Mouse (Mus musculus) 3134 (cell line): ENCODE data around the gene Akr1b8.
"Not testable (repeated sequence)": the region's sequence is repeated elsewhere in the genome, so short reads cannot be mapped to it uniquely, and the experiment has no call there.

Source experiments
- DNase-seq: peaks from one replicate; pipeline ENCODE4 v3.0.0-alpha.2; 2011; ENCODE audit warnings: low spot score; ENCODE audit not compliant: insufficient read length; ENCODE audit errors: extremely low read depth

Gene Akr1b8

DNA sequence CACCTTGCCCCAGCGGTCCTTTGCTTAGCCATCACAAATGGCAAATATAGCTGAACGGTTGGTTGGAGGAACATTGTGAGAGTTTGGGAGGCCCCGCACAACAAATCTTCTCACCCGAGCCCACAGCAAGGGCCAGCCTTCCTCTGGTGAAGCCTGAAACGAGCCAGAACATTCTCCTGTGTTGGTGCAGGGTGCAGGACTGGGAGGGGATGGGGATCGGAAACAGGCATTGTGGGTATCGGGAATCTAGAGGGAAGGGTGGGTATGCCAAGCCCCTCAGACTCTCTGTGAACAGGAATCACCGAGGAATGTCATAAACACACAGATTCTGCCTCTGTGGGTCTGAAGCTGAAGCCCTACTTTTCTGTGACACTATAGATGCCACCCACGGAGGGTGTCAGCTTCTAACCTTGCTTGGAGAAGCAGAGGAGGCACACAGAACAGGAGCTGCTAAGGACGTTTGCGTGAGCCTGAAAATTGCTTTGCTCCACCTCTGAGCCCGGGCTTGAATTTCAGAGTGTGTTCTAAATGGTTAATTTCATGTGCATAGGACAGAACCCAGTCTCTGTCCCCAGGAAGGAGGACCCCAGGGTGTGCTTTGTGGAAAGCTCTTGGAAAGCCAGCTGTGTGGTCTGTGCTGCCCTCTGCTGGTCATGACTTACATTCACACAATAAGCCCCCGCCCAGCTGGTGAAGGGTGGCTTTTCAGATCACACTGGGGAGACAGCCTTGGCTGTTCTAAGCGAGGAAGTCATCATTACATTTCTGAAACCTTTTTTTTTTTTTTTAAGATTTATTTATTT lies 7.6 kb upstream of the Akr1b8 start:
- DNase-seq: peak; percentile 13

DNA sequence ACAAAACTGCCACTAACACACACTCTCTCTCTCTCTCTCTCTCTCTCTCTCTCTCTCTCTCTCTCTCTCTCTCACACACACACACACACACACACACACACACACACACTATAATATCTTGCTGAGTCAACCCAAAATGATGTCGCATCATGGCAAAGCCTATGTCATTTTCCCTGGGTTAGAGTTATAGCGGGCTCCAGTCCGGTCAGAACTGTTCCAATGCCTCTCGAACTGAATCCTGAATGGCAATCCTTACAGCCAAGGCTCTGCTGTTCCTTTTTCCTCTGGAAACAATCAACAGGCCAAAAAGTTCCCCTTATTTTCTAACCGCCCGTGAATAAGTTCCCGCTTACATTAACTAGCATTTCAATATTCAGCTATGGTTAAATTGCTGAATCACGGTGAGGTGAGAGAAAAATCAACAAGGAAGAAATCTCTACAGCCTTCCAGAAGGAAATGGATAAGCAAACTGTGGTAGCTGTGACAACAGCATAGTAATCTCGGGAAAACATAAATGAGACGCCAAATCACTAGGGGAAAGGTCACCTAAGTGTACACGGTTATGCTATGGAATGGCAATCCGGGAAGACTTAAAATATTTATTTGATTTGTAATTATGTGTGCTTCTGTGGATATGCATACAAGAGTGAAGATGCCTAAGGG lies 3.8 kb upstream of the Akr1b8 start:
- DNase-seq: no peak

DNA sequence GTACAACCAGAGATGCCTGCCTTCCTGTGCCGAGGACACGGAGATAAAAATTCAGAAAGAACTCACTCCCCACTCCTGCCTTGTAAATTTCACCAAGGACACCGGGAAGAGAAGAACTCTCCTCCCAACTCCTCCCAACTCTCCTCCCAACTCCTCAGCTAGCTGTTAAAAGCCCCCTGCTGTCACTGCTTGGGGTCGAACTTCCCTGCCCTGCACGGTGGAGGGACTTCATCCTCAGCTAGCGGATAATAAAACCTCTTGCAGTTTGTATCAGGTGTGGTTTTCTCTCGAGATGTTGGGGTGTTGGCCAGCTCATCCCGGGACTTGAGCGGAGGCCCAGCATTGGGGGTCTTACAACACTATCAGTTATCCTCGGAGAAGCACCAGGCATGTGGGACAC lies 2.4 kb upstream of the Akr1b8 start:
- DNase-seq: not testable (repeated sequence)

DNA sequence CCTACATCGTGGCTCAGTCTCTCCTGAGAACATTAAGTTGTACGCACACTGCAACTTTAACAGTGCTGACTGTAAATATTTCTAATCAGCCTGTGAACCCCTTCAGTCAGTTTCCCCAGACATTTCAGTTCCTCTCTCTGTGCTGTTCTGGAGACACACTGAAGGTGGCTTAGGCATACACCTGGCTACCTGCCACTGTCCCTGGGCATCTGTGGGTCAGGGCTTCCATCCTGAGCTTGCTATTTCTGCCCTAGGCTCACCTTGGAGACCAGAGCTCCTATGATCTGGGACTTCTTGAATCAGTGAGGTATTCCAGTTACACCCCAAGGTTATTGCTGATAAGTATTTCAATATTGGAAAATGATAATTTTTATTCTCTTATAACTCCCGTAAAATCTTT lies 1.5 kb upstream of the Akr1b8 start:
- no peak for DNase-seq

DNA sequence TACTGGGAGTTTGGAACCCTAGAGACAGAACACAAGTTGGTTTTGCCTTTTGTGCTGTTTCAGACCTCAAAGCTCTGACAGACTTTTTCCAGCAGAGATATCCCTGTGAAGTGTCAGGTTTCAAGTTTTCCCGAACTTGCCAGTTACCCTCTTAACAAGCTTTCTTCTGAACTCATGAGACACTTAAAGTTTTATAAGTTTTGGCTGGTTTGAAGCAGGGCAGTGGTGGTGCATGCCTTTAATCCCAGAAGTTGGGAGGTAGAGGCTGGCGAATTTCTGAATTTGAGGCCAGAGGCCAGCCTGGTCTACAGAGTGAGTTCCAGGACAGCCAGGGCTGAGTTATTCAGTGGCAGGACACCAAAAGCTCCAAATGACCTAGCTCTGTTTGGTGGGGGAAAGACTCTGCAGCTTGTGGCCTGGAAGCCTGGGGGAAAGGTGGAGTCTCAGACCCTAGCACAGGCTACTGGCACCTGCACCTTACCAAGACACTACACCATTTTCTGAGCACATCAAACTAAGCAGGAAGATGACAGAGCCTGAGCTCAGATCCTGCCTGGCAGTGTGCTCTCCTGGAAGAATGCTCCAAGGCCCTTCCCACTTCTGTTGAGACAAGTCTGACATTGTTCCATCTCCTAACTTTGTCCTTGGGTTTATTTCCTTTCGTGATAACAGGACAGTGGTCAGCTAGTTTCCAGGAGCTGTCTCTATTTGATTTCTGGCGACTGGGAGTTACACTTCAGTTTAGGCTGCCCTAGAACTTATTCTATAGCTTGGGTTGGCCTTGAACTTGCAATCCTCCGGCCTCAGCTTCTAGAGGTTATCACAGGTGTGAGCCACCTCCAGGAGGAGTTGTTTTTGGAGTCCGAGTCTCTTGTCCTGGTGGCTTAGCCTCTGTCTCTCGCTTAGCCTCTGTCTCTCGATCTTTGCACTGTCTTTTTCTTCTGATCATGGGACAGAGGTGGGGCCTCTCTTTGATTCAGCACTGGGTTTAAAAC lies 732 bp downstream of the Akr1b8 start:
- peak; percentile 19 for DNase-seq

DNA sequence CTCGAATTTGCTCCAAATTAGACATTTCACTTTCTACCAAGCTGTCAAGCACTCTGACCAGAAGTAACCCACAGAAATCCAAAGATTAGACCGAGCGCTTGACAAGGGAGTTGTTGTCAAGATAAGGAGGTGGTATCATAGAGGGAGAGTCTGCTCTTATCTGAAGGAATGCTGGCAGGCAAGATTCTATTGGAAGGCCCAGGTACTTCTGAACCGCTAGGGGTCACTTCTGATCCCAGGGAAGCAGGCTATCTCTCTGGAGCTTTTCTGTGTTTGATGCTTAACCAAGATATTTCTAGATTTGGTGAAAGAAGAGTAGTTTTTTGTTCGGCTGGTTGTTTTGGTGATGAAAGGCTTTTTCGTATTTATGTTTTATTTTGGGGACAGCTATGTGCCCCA lies 1.4 kb downstream of the Akr1b8 start:
- no peak for DNase-seq

DNA sequence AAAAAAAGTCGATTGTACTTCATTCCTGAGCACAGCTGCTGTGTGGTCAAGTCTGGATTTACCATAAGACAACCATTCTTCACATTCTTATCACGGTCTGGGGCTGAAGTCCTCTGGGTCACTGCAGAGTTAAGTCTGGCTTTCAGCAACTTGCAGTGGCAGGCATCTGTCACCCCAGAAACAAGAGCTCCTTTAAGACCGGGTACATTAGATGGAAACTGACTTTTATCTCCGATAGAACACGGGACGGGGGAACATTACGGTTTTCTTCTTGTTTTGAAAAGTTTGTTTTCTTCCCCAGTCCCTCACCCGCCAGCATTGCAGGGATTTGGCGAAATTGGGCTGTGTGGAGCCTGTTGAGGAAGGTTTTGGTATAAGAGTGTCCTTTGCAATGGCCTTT lies 1.9 kb downstream of the Akr1b8 start:
- DNase-seq: no peak

DNA sequence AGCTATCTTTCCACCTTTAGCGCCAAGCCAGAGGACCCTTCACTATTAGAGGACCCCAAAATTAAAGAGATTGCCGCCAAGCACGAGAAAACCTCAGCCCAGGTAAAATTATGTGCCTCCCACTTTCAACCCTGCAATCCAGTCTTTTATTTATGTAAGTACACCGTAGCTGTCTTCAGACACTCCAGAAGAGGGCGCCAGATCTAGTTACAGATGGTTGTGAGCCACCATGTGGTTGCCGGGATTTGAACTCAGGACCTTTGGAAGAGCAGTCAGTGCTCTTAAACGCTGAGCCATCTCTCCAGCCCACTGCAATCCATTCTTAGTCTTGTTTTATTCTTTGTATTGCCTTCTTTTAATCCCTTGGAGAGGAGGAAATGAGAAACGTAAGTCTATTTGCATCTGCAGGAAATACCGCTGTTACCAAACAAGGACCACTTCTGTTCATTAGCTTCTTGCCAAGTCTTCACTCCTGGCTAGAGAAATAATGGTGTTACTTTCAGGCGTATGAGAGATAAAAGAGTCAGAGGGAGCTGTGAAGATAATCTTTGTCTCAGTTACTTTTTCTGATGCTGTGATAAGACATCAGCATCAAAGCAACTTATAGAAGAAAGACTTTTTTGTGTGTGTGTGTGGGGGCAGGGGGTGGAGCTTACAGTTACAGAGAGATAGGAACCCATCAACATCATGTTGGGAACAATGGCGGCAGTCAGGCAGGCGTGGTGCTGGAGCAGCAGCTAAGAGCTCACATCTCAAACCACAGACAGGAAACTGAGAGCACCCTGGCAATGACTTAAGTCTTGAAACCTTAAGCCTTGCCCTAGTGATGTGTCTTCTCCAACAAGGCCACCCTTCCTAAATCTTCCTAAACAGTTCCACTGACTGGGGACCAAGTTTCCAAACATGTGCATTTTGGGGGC lies 10.6 kb downstream of the Akr1b8 start:
- DNase-seq: no peak

DNA sequence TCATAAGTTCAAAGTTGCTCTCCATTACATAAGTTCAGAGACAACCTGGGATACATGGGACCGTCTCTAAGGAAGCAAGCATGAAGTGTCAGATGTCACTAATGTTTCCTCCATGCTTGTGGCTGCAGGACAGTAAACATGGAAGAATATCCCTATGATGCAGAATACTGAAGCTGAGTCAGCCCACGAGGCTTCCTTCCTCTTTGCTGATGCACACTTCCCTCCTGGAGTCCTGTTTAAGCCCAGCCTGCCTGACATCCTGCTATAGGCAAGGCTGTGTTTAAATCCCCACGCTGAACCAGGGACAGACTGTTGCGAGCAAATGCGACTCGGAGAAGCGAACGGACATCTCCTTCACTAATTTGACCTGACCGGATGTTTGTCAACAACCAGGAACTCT lies 14.1 kb downstream of the Akr1b8 start:
- DNase-seq: no peak

DNA sequence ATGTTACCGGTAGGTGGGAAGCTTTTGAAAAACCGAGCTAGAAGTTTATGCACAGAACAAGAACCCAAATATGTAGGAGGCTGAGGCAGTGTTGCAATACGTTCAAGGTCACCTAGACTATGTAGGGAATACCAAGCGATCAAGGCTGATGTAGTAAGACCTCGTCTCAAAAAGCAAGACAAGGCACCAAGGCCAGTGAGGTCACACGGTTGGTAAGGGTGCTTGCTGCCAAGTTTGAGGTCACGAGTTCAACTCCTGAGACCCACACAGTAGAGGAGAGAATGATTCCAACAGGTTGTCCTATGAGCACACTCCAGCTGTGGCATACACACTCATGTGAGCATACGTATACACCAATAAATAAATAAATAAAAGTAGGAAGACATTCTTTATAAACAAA lies 16.2 kb downstream of the Akr1b8 start:
- DNase-seq: no peak

DNA sequence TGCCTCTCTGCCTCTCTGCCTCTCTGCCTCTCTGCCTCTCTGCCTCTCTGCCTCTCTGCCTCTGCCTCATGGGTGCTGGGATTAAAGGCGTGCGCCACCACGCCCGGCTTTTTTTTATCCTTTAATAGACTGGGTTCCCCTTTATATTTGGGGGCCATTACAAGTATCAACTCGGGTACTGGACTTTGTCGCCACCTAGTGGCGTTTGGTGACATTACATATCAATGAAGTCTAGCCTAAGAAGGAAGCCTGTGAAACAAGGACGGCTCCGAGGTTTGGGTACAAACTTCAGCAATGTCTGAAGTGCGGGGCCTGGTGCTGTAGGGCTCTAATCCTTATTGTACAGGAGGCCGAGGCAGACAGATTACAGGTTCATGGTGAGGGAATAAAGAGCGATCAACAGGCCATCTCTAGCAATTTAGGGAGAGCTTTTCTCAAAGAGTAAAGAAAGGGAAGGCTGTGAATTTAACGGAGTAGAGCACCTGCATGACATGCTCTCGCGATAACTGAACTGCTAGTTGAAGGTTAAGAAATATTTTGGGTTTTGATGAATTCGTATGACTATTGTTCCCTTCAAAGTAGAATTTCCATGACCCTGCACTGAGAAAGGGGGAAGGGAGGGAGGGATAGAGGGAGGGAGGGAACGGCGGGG lies 17.9 kb downstream of the Akr1b8 start:
- DNase-seq: no peak

DNA sequence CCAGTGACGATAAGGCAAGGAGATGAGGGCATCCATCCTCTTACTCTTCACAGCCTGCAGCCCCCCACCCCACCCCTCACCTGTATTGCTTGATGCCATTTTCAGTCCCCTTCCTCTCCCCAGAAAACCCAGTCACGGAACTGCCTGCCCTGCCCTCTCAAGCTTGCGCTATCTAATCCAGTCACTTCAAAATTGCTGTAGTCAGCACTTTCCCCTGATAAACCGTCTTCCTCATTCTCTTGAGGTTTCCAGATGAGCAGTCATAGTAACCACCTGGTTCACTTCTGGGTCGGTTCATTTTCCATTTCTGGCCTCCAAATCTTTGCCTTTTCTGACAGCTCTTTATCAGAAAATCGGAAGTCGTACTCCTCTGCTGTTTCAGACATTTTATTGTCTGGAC lies 19.9 kb downstream of the Akr1b8 start:
- no peak for DNase-seq

DNA sequence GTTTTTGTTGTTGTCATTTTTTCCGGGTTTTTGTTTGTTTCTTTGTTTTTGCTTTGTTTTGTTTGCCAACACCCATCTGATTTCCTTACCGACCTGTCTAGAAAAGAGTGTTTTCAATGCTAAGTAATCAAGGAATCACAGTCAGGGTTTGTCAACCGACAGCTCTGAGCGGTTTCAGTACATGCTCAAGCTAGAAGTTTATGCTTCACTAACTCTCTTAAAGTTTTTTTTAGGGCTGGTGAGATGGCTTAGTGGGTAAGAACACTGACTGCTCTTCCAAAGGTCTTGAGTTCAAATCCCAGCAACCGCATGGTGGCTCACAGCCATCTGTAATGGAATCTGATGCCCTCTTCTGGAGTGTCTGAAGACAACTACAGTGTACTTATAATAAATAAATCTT lies 22.0 kb downstream of the Akr1b8 start:
- DNase-seq: not testable (repeated sequence)

DNA sequence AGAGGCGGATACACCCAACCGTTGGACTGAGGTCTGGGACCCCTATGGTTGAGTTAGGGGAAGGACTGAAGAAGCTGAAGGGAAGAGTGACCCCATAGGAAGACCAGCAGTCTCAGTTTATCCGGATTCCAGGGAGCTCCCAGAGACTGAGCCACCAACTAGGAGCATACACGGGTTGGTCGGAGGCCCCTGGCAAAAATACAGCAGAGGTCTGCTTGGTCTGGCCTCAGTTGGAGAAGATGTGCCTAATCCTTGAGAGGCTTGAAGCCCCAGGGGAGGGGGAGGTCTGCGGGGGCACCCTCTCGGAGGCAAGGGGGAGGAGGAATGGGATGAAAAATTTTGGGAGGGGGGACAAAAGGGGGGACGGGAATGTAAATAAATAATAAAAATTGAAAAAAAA lies 29.5 kb downstream of the Akr1b8 start:
- DNase-seq: no peak

DNA sequence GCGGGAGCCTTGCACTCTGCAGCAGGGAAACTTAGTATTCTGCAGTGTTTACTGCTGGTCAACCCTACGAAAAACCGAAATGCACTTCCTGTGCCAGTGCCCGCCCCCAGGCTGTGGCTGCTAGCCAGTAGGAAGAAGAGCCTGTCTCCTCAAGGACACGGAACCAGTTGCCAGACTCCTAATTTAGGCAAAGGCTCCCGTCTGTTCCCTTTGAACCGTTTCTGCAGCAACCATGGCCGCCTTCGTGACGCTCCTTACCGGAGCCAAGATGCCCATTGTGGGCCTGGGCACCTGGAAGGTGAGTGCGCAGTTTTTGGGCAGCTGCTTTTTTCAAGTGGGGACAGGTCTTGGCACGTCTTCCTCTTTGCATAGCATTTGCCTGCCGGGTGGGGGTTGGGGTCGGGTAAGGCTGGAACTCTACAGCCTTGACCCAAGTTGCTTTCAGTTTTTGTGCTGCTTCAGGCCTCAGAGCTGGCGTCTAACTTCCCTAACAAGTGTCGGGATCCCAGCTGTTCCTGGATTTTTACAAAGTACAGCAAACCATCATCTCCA lies 30.3 kb downstream of the Akr1b8 start, which contains the start of gene Akr1b10:
Akr1b10 (plus strand) TSS at position 109 of the 552 bp plus-strand sequence.
- DNase-seq: peak; percentile 79

DNA sequence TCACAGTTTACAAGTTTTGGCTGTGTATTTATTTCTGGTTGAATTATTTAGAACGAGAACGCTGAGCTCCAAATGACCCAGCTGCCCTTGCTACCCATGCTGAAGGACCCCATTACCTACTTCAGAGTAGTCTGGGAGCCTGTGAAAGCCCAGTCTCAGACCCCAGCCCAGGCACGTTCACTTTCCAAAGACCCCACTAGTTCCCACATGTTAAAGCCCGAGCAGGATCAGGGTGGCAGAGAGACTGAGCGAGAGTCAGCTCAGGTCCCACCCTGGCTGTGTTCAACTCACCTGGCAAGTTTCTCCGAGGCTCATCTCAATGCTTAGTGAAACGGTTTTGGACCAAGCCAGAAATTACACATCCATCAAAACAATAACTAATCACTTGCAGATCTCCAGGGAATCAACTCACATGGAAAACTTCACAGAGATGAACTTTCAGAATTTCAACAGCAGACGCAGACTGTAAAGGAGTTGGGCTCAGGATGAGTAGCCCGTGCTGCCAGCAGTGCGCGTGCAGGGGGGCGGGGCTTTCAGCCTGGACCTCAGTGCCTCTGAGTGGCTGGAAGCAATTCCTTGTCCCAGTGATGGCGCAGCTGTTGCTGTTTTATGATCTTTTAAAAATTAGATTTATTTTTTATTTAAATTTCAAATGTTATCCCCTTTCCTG lies 30.9 kb downstream of the Akr1b8 start:
- peak; percentile 24 for DNase-seq

DNA sequence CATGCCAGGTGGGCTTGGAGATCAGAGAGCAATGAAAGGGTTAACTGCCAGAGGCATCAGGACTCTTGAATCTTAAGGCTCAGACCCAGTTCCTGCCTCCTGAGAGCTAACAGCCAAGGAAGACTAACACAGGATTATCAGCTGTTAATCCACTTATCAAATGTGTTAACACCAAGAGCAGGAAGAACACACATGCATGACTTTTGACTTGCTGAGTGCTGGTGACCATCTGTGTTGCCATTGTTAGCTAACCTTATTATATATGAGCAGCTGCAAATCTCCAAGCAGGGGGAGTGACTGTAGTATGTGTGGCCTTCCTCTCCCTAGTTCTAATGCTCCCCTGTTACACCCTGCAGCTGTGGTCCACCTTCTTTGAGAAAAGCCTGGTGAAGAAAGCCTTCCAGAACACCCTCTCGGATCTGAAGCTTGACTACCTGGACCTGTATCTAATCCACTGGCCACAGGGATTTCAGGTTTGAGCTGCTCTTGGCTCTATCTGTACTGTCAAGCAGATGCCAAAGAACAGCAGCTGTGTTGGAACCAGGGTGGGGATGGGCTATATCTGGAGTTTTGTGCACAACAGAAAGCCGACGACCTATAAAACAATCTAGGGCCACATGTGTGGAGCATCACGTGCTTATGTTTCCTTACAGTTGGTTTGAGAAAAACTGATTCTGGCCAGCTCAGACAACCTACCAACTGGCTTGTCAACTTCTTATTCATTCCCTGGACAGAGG lies 34.7 kb downstream of the Akr1b8 start:
- no peak for DNase-seq

DNA sequence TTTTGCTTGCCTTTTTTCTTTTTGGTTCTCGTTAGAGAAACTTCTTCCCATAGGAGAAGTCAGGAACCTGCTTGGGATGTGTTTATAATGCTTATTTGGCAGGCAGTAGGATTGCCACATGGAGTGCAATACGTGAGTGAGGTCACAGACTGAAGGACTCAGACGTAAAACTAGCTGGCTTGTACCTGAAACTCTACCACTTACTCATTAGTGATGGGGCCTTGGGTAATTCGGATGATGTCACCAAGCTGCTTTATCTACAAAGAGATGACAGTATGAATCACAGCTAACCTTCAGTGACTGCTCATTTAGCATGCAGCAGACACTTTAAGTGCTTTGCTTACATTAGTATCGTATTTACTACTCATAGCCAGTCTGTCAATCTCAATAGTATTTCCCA lies 42.0 kb downstream of the Akr1b8 start:
- DNase-seq: no peak
